Mouse (Mus musculus) stomach, embryonic 15.5 days (tissue): ENCODE results near the gene Arpc3. TPM values are rescaled to one million over a fixed set of nuclear protein-coding genes. Genes with fewer than 3 reads are reported as not detected.

Experiments
- ATAC-seq: fragments of 200-750 bp; cut with Nextera tagmentation; 2 replicates; pipeline ENCODE4 v1.8.0; 2017; ENCODE audit warnings: low read depth, moderate number of reproducible peaks, moderate TSS enrichment; ENCODE audit not compliant: insufficient read depth, low FRiP score
- H3K27ac ChIP-seq: fragments of 300-500 bp; sonication (generic); 2 replicates; pipeline ENCODE4 v1.5.1; 2015; ENCODE audit warnings: mild to moderate bottlenecking, inconsistent platforms
- H3K27me3 ChIP-seq: fragments of 300-500 bp; sonication (generic); replicated peaks from 2 replicates; pipeline ENCODE4 v1.6.1; 2015; ENCODE audit warnings: inconsistent platforms
- H3K36me3 ChIP-seq: fragments of 300-500 bp; sonication (generic); 2 replicates; pipeline ENCODE4 v1.6.1; 2015; ENCODE audit warnings: inconsistent platforms
- H3K4me1 ChIP-seq: fragments of 300-500 bp; sonication (generic); 2 replicates; pipeline ENCODE4 v1.6.1; 2015; ENCODE audit warnings: inconsistent platforms
- H3K4me2 ChIP-seq: fragments of 300-500 bp; sonication (generic); 2 replicates; pipeline ENCODE4 v1.6.1; 2015; ENCODE audit warnings: mild to moderate bottlenecking, inconsistent platforms
- H3K4me3 ChIP-seq: fragments of 300-500 bp; sonication (generic); replicated peaks from 2 replicates; pipeline ENCODE4 v1.5.1; 2015; ENCODE audit warnings: inconsistent platforms
- H3K9ac ChIP-seq: fragments of 300-500 bp; sonication (generic); 2 replicates; pipeline ENCODE4 v1.6.1; 2015; ENCODE audit warnings: inconsistent platforms
- H3K9me3 ChIP-seq: fragments of 300-500 bp; sonication (generic); 2 replicates; pipeline ENCODE4 v1.6.1; 2016; ENCODE audit warnings: inconsistent platforms
- WGBS: fragments of 180-500 bp; shearing (Covaris S2); methylation state at CpG from one replicate; pipeline ENCODE4 v1.1.7; 2015; 5-methylcytosine and 5-hydroxymethylcytosine counted together
- polyA plus RNA-seq: library from polyadenylated mRNA; unstranded; fragments of >200 nt; fragmentation: Nextera tagmentation; extraction: Ambion mirVana; gene quantifications from 2 replicates; pipeline ENCODE4 v1.2.1, GENCODE M21; 2015

Arpc3 gene
- polyA plus RNA-seq, 1 experiment from 2014 or later = 148 TPM

GRCm38 (mm10) chr5:122461431-122461830 is 69.8 kb downstream of the Arpc3 start:
- no peak for ATAC-seq
- Histone ChIP-seq H3K4me3 (no peak overlapping the region), H3K9me3 (no peaks in the 10 kb centered on the region), H3K4me1 (no peaks in the 10 kb centered on the region), H3K36me3 (peaks cover 75% of the 10 kb centered on the region), H3K27me3 (no peaks in the 10 kb centered on the region), H3K4me2 (no peak overlapping the region), H3K27ac (no peak overlapping the region), H3K9ac (no peak overlapping the region)
- 83% methylated on average over 9 of the region's 9 CpGs for WGBS

Other genes with a start within 250 kb of the Arpc3 start
- 224 and 229 TPM in 2 replicates for gene Ppp1cc, start 233.6 kb upstream of the Arpc3 start, polyA plus RNA-seq
- 6.1 and 6.2 TPM in 2 replicates for gene Hvcn1, start 185.1 kb upstream of the Arpc3 start, polyA plus RNA-seq
- gene Tctn1, start 127.4 kb upstream of the Arpc3 start, polyA plus RNA-seq = 4.8 and 5.0 TPM in 2 replicates
- gene Pptc7, start 107.5 kb upstream of the Arpc3 start, polyA plus RNA-seq = 10.5 and 10.6 TPM in 2 replicates
- 11.4 and 13.8 TPM in 2 replicates for gene Rad9b, start 37.6 kb upstream of the Arpc3 start, polyA plus RNA-seq
- gene Vps29, start 37.5 kb upstream of the Arpc3 start, polyA plus RNA-seq = 218 and 229 TPM in 2 replicates
- 63.2 and 69.5 TPM in 2 replicates for gene Gpn3, start 20.0 kb upstream of the Arpc3 start, polyA plus RNA-seq
- gene Fam216a, start 19.5 kb upstream of the Arpc3 start, polyA plus RNA-seq = 54.7 and 59.1 TPM in 2 replicates
- 37.7 and 41.1 TPM in 2 replicates for gene Anapc7, start 29.8 kb downstream of the Arpc3 start, polyA plus RNA-seq
- gene Atp2a2, start 110.3 kb downstream of the Arpc3 start, polyA plus RNA-seq = 33.5 and 35.7 TPM in 2 replicates
- gene Ift81, start 222.6 kb downstream of the Arpc3 start, polyA plus RNA-seq = 36.2 and 37.2 TPM in 2 replicates